Mouse (Mus musculus) frontal cortex, adult 2 months (tissue): ENCODE results near the gene Prrx1. TPM values are rescaled to one million over a fixed set of nuclear protein-coding genes. Genes with fewer than 3 reads are reported as not detected.
A peak's percentile ranks its signal among the peaks of the same experiment; 100 is the strongest.

Experiments
- DNase-seq, 2 experiments: peaks; one replicate each; pipeline ENCODE4 v3.0.0; 2022; ENCODE audit warnings: low spot score in 1 of 2; ENCODE audit errors: extremely low spot score in 1 of 2
- polyA plus RNA-seq: library from polyadenylated mRNA; depleted of rRNA; stranded (reverse); fragments of >200 nt; gene quantifications from 2 replicates; pipeline ENCODE4 v1.2.3, GENCODE M21; 2012

Gene Prrx1
- polyA plus RNA-seq, 1 experiment, result 4.9 TPM

GRCm38 (mm10) chr1:163311861-163312811 is 1.4 kb downstream of the Prrx1 start:
- no peak for DNase-seq

GRCm38 (mm10) chr1:163311006-163311836 is 2.3 kb downstream of the Prrx1 start:
- no peak for DNase-seq

GRCm38 (mm10) chr1:163310023-163310754 is 3.3 kb downstream of the Prrx1 start:
- DNase-seq, result no peak

GRCm38 (mm10) chr1:163309466-163309865 is 4.0 kb downstream of the Prrx1 start:
- no peak for DNase-seq

- DNase-seq, result no peak
These were observed 4.9 kb downstream of the Prrx1 start for GRCm38 (mm10) chr1:163308631-163309030.

GRCm38 (mm10) chr1:163307706-163308105 is 5.8 kb downstream of the Prrx1 start:
- no peak for DNase-seq

- no peak for DNase-seq
These were observed 7.6 kb downstream of the Prrx1 start for GRCm38 (mm10) chr1:163305956-163306355.

GRCm38 (mm10) chr1:163304837-163305236 is 8.7 kb downstream of the Prrx1 start:
- DNase-seq, result no peak

GRCm38 (mm10) chr1:163302292-163302691 is 11.2 kb downstream of the Prrx1 start:
- DNase-seq, result no peak

- no peak for DNase-seq
These were observed 20.4 kb downstream of the Prrx1 start for GRCm38 (mm10) chr1:163293152-163293551.

GRCm38 (mm10) chr1:163291925-163292324 is 21.6 kb downstream of the Prrx1 start:
- DNase-seq, result no peak

GRCm38 (mm10) chr1:163289131-163289530 is 24.4 kb downstream of the Prrx1 start:
- no peak for DNase-seq

GRCm38 (mm10) chr1:163285539-163285938 is 28.0 kb downstream of the Prrx1 start:
- DNase-seq, result no peak

- no peak for DNase-seq
These were observed 28.4 kb downstream of the Prrx1 start for GRCm38 (mm10) chr1:163285136-163285535.

- DNase-seq, result no peak
These were observed 29.4 kb downstream of the Prrx1 start for GRCm38 (mm10) chr1:163283980-163284635.

- DNase-seq, result peak; percentile 46 to 57
These were observed 31.9 kb downstream of the Prrx1 start for GRCm38 (mm10) chr1:163281450-163282198.

GRCm38 (mm10) chr1:163280842-163281122 is 32.7 kb downstream of the Prrx1 start:
- no peak for DNase-seq

GRCm38 (mm10) chr1:163280097-163280841 is 33.2 kb downstream of the Prrx1 start:
- DNase-seq, result peak in 1 of 2 experiments; percentile 10

- peak in 1 of 2 experiments; percentile 39 for DNase-seq
These were observed 36.4 kb downstream of the Prrx1 start for GRCm38 (mm10) chr1:163277069-163277468.
